Mouse (Mus musculus): ENCODE measurements around the gene Rpl31. TPM values are rescaled to one million over a fixed set of nuclear protein-coding genes. Genes with fewer than 3 reads are reported as not detected.

Rpl31 gene
- polyA plus RNA-seq, 1 experiment from 2014 or later = 803 TPM

DNA sequence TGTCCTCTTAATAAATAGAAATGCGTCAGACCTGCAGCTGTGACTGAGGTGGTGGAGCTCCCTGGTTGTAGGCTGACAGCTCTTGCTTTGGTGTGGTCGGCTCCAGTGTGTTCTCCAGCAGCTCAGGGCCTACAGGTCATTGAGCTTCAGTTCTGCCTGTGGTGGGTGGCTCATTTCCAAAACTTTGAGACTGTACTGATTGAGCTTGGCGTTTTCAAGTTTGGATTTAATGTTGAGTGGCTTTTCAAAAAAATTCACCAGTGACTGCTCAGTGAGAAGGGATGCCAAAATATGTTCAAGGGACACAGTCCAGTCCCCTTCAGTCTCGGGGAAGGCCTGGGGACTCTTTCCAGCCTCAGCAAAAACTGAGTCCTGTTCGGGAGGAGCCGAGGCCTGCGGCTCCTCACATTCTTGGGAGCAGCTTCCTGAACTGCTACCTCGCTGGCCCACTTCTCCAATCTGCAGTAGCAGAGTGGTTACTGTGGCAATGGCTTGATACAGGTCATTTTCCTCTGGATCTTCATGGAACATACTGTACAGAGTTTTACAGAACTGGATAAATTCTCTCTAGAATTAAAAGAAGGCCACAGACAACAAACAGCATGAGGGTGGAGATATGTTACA is 4.7 kb downstream of the Rpl31 start:
- ATAC-seq (ENCODE audit: low read depth) = no peak
- H3K4me1 ChIP-seq (ENCODE audit: control insufficient read depth, insufficient read depth, low read length) = peaks cover 8% of the 10 kb centered on the region; the same call in 1 of the 2 replicates
- H3K9ac ChIP-seq (ENCODE audit: low read depth, low read length) = no peak overlapping the region
- H3K36me3 ChIP-seq (ENCODE audit: control insufficient read depth, insufficient read depth, low read length) = peaks cover 66% of the 10 kb centered on the region
- 74% methylated on average over 8 of the region's 8 CpGs for WGBS
- H3K27ac ChIP-seq (replicated peaks; ENCODE audit: low read depth, low read length) = no peak overlapping the region
- H3K9me3 ChIP-seq (ENCODE audit: control insufficient read depth, low read length) = no peaks in the 10 kb centered on the region
- H3K4me3 ChIP-seq (ENCODE audit: low read depth, low read length) = no peak overlapping the region
- no peak overlapping the region for H3K4me2 ChIP-seq (ENCODE audit: low read depth, low read length)
- no peak for DNase-seq (ENCODE audit: low spot score)
- no peaks in the 10 kb centered on the region for H3K27me3 ChIP-seq (replicated peaks; ENCODE audit: control insufficient read depth, insufficient read depth, low read length)

DNA sequence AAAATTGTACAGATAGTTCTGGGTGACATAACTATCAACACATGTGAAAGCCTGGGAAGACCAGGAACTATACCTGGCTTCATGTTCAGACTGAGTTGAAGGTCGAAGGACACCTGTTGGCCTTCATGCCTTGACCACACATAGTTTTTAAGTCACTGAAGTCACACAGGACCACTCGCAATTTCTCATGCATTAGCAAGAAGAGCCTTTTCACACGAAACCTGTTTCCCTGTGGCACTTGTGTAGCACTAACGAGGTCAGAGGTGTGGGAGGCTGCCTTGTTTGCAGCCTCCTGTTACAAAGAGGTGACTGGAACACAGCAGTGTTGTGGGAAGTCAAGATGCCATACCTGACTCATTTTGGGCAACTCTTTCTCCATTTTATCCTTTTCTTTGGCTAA is 5.7 kb downstream of the Rpl31 start:
- H3K4me2 ChIP-seq (ENCODE audit: low read depth, low read length) = no peak overlapping the region

DNA sequence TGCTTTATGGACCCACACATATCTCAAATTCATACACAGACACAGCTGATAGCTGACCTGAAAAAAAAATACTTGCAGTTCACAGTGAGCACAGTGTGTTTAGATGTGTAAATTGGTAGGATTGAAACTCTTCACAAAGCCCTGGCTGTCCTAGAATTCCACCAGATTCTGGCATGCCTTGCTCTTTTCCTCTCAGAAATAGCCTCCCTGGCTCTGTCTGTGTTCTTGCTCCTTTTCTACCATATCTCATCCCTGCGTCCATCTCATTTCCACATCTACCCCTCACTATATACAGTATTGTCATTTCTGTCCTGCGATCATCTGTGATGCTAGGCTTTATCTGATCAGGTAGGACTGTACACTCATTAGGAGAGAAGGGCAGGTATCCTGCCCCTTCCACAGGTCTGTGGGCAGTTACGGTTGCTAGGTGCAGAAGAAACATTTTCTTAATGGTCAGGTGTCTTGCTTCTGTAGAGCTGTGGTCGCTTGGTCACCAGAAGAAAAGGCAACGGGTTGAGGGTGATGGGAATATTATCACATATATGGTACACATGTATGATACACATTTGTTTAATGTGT is 6.7 kb downstream of the Rpl31 start:
- H3K27me3 ChIP-seq (replicated peaks; ENCODE audit: control insufficient read depth, insufficient read depth, low read length) = no peaks in the 10 kb centered on the region
- peaks cover 3% of the 10 kb centered on the region; the same call in 1 of the 2 replicates for H3K4me1 ChIP-seq (ENCODE audit: control insufficient read depth, insufficient read depth, low read length)
- no peak overlapping the region for H3K4me2 ChIP-seq (ENCODE audit: low read depth, low read length)
- no peak for ATAC-seq (ENCODE audit: low read depth)
- no peak overlapping the region for H3K9ac ChIP-seq (ENCODE audit: low read depth, low read length)
- H3K27ac ChIP-seq (replicated peaks; ENCODE audit: low read depth, low read length) = no peak overlapping the region
- no peak overlapping the region for H3K4me3 ChIP-seq (ENCODE audit: low read depth, low read length)
- no peaks in the 10 kb centered on the region for H3K9me3 ChIP-seq (ENCODE audit: control insufficient read depth, low read length)
- H3K36me3 ChIP-seq (ENCODE audit: control insufficient read depth, insufficient read depth, low read length) = peaks cover 65% of the 10 kb centered on the region
- no peak for DNase-seq (ENCODE audit: low spot score)
- 82% methylated on average over 5 of the region's 5 CpGs for WGBS

More for the DNA sequence above, 5.7 kb downstream of the Rpl31 start:
- DNase-seq (ENCODE audit: low spot score) (no peak), ATAC-seq (ENCODE audit: low read depth) (no peak)
- H3K9ac ChIP-seq (ENCODE audit: low read depth, low read length) = no peak overlapping the region
- H3K27ac ChIP-seq (replicated peaks; ENCODE audit: low read depth, low read length) = no peak overlapping the region
- H3K9me3 ChIP-seq (ENCODE audit: control insufficient read depth, low read length) = no peaks in the 10 kb centered on the region
- H3K4me3 ChIP-seq (ENCODE audit: low read depth, low read length) = no peak overlapping the region
- peaks cover 66% of the 10 kb centered on the region for H3K36me3 ChIP-seq (ENCODE audit: control insufficient read depth, insufficient read depth, low read length)
- H3K4me1 ChIP-seq (ENCODE audit: control insufficient read depth, insufficient read depth, low read length) = peaks cover 8% of the 10 kb centered on the region; the same call in 1 of the 2 replicates
- no peaks in the 10 kb centered on the region for H3K27me3 ChIP-seq (replicated peaks; ENCODE audit: control insufficient read depth, insufficient read depth, low read length)
- WGBS = 75% methylated on average over 4 of the region's 4 CpGs

DNA sequence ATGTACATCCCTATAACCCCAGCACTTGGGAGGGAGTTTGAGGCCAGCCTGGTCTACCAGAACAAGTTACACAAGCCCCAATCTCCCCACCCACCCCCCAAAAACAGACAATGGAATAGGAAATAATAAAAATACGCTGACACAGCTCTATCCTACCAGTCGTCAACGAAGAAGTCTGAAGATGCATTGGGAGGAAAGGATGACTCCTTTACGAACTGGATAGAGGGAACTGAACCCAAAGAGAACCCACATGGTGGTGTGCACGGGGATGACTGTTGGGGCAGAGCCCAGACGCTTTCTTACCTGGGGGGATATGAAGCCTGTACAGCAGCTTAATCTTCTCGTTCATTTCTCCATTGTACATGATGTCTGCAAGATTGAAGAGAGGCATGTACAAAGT is 8.5 kb downstream of the Rpl31 start:
- Histone ChIP-seq H3K9me3 (ENCODE audit: control insufficient read depth, low read length) (no peaks in the 10 kb centered on the region), H3K27me3 (replicated peaks; ENCODE audit: control insufficient read depth, insufficient read depth, low read length) (no peaks in the 10 kb centered on the region), H3K4me3 (ENCODE audit: low read depth, low read length) (no peak overlapping the region), H3K36me3 (ENCODE audit: control insufficient read depth, insufficient read depth, low read length) (peaks cover 48% of the 10 kb centered on the region), H3K4me1 (ENCODE audit: control insufficient read depth, insufficient read depth, low read length) (no peaks in the 10 kb centered on the region), H3K27ac (replicated peaks; ENCODE audit: low read depth, low read length) (no peak overlapping the region), H3K4me2 (ENCODE audit: low read depth, low read length) (no peak overlapping the region), H3K9ac (ENCODE audit: low read depth, low read length) (no peak overlapping the region)
- no peak for DNase-seq (ENCODE audit: low spot score)
- no peak for ATAC-seq (ENCODE audit: low read depth)
- 80% methylated on average over 7 of the region's 7 CpGs for WGBS

DNA sequence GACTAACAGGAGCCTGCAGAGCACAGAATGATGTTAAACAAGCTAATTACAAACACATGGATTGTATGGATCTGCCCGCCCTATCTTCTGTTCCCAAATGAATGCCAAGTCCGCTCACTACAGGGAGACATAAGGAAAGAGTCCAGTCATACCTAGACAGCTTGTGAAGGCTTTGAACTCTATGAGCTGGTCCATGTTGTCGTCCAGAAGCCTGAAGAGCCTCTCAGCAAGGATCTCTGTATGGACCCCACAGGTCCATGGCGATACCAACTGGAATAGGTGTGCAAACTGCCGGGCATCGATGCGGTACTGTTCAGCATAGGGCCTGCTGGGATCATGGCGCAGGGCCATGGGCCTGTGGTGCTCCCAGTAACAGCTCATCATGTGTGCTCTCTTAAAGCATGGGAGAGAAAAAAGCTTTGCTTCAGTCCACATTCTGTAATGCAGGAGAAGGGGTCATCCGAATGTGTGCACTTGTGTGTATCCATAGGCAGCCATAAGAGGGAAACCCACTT is 9.1 kb downstream of the Rpl31 start:
- H3K4me2 ChIP-seq (ENCODE audit: low read depth, low read length) = no peak overlapping the region
- DNase-seq (ENCODE audit: low spot score) (no peak), ATAC-seq (ENCODE audit: low read depth) (no peak)
- H3K9me3 ChIP-seq (ENCODE audit: control insufficient read depth, low read length) = no peaks in the 10 kb centered on the region
- peaks cover 43% of the 10 kb centered on the region for H3K36me3 ChIP-seq (ENCODE audit: control insufficient read depth, insufficient read depth, low read length)
- 91% methylated on average over 9 of the region's 9 CpGs for WGBS
- no peak overlapping the region for H3K9ac ChIP-seq (ENCODE audit: low read depth, low read length)
- no peak overlapping the region for H3K4me3 ChIP-seq (ENCODE audit: low read depth, low read length)
- no peaks in the 10 kb centered on the region for H3K4me1 ChIP-seq (ENCODE audit: control insufficient read depth, insufficient read depth, low read length)
- no peak overlapping the region for H3K27ac ChIP-seq (replicated peaks; ENCODE audit: low read depth, low read length)
- H3K27me3 ChIP-seq (replicated peaks; ENCODE audit: control insufficient read depth, insufficient read depth, low read length) = no peaks in the 10 kb centered on the region

DNA sequence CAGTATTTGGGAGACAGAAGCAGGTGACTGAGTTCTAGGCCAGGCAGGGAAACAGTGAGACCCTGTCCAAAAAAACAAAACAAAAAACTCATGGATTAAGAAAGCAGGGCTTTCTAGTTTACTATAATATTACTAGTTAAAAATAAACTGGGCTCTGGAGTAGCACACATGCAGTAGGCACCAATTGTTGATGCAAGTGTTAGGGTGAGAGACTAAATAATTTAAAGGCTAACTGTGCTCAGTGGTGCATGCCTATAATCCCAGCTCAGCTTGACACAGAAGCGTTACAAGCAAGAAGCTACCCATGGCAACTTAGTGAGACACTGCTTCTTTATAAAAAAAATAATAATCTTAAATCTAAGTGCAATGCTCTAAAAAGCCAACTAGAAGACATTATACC is 10.9 kb downstream of the Rpl31 start:
- WGBS = 79% methylated on average over 1 of the region's 1 CpGs

DNA sequence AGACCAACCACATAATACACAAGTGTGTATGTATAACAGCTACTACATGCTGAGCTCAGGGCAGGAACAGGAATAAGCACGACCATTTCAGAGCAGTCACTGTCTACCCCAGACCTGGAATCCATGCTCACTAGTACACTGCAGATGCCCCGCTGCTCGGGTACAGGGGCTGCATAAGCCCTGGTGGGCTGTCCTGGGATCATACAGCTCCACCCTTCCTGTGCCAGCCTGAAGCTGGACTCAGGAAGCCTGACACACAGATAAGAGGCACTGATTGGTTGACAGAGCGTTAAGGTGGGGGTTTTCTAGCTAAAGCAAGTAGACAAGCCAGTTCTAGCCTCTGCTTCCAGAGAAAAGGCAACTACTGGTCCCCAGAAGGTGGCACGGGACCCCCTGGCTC is 11.4 kb downstream of the Rpl31 start:
- ATAC-seq (ENCODE audit: low read depth) = no peak
- H3K9ac ChIP-seq (ENCODE audit: low read depth, low read length) = no peak overlapping the region
- H3K4me2 ChIP-seq (ENCODE audit: low read depth, low read length) = no peak overlapping the region
- H3K36me3 ChIP-seq (ENCODE audit: control insufficient read depth, insufficient read depth, low read length) = peaks cover 21% of the 10 kb centered on the region; the same call in 1 of the 2 replicates
- 64% methylated on average over 5 of the region's 5 CpGs for WGBS
- H3K4me1 ChIP-seq (ENCODE audit: control insufficient read depth, insufficient read depth, low read length) = no peaks in the 10 kb centered on the region
- no peak for DNase-seq (ENCODE audit: low spot score)
- no peak overlapping the region for H3K4me3 ChIP-seq (ENCODE audit: low read depth, low read length)
- H3K9me3 ChIP-seq (ENCODE audit: control insufficient read depth, low read length) = no peaks in the 10 kb centered on the region
- H3K27ac ChIP-seq (replicated peaks; ENCODE audit: low read depth, low read length) = no peak overlapping the region
- no peaks in the 10 kb centered on the region for H3K27me3 ChIP-seq (replicated peaks; ENCODE audit: control insufficient read depth, insufficient read depth, low read length)

More for the DNA sequence above, 10.9 kb downstream of the Rpl31 start:
- Histone ChIP-seq H3K36me3 (ENCODE audit: control insufficient read depth, insufficient read depth, low read length) (peaks cover 26% of the 10 kb centered on the region), H3K9ac (ENCODE audit: low read depth, low read length) (no peak overlapping the region), H3K27ac (replicated peaks; ENCODE audit: low read depth, low read length) (no peak overlapping the region), H3K4me2 (ENCODE audit: low read depth, low read length) (no peak overlapping the region), H3K9me3 (ENCODE audit: control insufficient read depth, low read length) (no peaks in the 10 kb centered on the region), H3K4me1 (ENCODE audit: control insufficient read depth, insufficient read depth, low read length) (no peaks in the 10 kb centered on the region), H3K27me3 (replicated peaks; ENCODE audit: control insufficient read depth, insufficient read depth, low read length) (no peaks in the 10 kb centered on the region), H3K4me3 (ENCODE audit: low read depth, low read length) (no peak overlapping the region)
- ATAC-seq (ENCODE audit: low read depth) = no peak
- no peak for DNase-seq (ENCODE audit: low spot score)

DNA sequence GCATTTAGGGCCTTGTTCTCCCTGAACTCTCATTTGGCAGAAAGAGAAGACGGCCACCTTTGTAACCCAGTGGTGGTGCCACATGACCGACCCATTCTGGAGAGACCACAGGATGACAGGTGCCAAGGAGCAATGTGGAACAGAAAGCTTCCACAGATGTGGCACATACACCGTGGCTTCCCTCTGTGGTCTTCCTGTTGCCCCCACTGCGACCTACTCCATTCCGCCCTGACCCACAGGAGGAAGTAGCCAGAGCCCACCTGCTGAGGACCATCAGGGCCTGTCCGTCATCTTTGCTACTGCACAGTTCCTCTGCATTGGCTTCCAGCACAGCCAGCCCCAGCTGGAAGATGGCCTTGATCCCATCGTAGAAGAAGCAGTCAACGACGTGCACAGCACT is 13.4 kb downstream of the Rpl31 start:
- 76% methylated on average over 9 of the region's 9 CpGs for WGBS
- DNase-seq (ENCODE audit: low spot score) = no peak
- no peak for ATAC-seq (ENCODE audit: low read depth)

DNA sequence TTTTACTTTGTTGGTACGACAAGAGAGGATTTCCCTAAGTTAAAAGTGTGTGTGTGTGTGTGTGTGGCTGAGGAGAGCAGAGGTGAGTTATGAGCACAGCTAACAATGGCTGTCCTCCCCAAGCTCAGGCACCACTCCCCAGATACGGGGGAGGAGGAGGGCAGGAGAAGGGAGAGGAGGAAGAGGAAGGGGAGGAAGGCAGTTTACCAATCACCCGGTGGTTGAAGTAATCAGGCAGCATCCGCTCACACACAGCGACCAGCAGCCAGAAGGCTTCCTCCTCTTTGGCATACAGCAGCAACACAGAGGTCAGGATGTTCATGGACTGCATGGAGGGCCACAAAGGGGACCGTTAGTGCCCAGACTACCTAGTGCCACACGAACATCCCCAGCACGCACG is 17.3 kb downstream of the Rpl31 start:
- Histone ChIP-seq H3K27ac (replicated peaks; ENCODE audit: low read depth, low read length) (no peak overlapping the region), H3K9me3 (ENCODE audit: control insufficient read depth, low read length) (no peaks in the 10 kb centered on the region), H3K4me1 (ENCODE audit: control insufficient read depth, insufficient read depth, low read length) (no peaks in the 10 kb centered on the region), H3K4me2 (ENCODE audit: low read depth, low read length) (no peak overlapping the region), H3K4me3 (ENCODE audit: low read depth, low read length) (no peak overlapping the region), H3K36me3 (ENCODE audit: control insufficient read depth, insufficient read depth, low read length) (peaks cover 3% of the 10 kb centered on the region; the same call in 1 of the 2 replicates), H3K27me3 (replicated peaks; ENCODE audit: control insufficient read depth, insufficient read depth, low read length) (no peaks in the 10 kb centered on the region), H3K9ac (ENCODE audit: low read depth, low read length) (no peak overlapping the region)
- DNase-seq (ENCODE audit: low spot score) (no peak), ATAC-seq (ENCODE audit: low read depth) (no peak)
- WGBS = 79% methylated on average over 9 of the region's 9 CpGs

More for the DNA sequence above, 13.4 kb downstream of the Rpl31 start:
- no peaks in the 10 kb centered on the region for H3K4me1 ChIP-seq (ENCODE audit: control insufficient read depth, insufficient read depth, low read length)
- H3K9ac ChIP-seq (ENCODE audit: low read depth, low read length) = no peak overlapping the region
- H3K9me3 ChIP-seq (ENCODE audit: control insufficient read depth, low read length) = no peaks in the 10 kb centered on the region
- H3K4me3 ChIP-seq (ENCODE audit: low read depth, low read length) = no peak overlapping the region
- H3K4me2 ChIP-seq (ENCODE audit: low read depth, low read length) = no peak overlapping the region
- H3K27ac ChIP-seq (replicated peaks; ENCODE audit: low read depth, low read length) = no peak overlapping the region
- H3K36me3 ChIP-seq (ENCODE audit: control insufficient read depth, insufficient read depth, low read length) = 0 out of 2 replicates have a peak, but pooled peaks cover 11% of the 10 kb centered on the region
- no peaks in the 10 kb centered on the region for H3K27me3 ChIP-seq (replicated peaks; ENCODE audit: control insufficient read depth, insufficient read depth, low read length)
